Mouse (Mus musculus) kidney, postnatal 36 days (tissue): ENCODE data around the gene Sumo1.

ENCODE experiments used
- DNase-seq, 2 experiments: peaks; one replicate each; pipeline ENCODE4 v3.0.0; 2021 to 2022; ENCODE audit warnings: mixed read lengths in 2 of 2

Sumo1 gene

DNA sequence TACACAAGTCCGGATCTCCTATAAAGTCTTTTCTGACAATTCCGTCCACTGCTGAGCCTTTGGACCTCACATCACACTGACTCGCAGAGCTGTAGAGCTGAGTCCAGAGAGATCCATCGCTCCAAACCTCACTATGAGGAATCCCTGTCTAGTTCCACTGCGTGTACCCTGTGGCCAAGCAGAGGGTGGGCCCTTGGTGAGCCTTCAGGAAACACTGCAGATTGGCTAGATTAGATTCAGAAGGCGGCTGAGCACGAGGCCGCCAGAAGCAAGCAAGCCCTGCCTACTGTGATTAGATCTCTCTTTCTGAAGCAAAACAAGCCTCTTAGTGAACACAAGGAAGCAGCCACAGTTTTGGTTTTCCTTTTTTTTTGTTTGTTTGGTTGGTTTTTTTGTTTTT, 126.7 kb downstream of the Sumo1 start:
- no peak for DNase-seq

DNA sequence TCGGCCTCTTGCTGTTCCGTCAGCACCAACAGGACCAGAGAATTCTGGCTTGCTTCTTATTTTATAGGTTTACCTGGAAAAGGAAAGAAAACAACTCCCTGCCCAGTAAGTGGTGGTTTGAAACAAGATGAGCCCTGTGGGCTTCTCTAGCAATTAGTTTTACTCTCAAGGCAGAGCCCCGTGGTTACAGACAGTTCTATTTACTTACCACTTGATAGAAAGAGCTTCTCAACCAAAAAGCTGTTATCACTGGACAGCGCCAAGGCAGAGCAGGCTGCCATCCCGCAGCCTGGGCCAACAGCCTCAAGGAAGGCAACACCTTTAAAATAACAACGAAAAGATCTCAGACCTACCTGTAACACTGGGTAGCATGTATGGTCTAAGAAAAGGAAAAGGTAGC, 128.4 kb downstream of the Sumo1 start:
- DNase-seq, result no peak

DNA sequence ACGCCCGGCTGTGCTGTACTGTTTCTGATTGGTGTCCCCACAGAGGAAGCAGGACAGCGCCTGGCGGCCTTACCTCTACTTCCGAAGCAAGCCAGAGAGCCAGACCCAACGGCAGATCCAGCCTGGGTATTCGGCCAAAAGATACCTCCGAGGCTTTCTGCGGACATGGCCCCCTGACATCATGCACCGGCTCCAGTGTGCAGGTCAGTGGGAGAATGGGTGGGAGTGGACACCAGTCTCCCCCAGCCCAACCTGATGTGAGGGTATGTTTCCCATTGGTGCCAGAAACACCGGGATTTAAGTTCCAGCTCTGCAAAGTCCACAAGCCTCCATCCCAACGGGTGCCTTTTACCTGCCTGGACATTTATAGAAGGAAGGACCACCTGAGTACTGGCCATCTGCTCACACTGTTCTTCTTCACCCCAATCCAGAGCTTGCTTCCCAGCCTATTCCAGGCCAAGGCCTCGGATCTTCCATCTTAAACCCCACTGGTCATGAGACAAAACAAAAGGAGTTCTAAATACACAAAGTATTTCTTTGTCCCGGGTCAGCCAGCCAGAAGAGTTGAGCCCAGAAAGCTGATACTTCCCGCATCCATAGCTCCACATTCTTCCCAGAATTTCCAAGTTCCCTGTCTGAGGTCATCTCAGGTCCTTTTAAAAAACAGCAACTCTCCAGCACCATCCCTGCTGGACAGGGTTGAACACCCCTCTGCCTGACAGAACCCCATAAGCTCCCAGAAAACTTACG, 129.2 kb downstream of the Sumo1 start:
- DNase-seq, result no peak

DNA sequence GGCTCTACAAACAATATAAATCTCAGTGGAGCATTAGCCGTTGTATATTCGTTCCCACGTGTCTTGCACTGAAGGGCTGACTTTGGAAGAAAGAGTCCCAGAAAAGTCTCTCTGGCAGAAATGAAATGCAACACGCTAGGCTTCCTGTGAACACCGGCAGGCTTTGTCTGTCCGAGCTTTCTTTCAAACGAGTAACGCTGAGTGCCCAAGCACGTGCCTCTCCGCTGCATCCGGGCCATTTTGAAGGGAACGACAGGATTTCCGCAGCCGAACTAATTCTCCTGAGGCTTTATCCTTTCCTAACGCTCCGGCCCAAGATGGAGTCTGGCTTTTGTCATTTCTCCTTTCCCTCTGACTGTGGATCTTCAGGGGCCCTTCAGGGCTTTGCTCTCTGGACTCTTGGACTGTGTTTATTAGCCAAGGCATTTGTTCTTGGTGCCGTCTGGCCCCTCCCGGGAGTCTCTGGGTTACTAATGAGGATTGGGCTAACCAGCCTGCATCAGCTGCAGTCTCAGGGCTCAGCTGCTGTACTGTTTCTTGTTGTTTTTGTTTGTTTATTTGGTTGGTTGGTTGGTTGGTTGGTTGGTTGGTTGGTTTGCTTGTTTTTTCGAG, 130.0 kb downstream of the Sumo1 start:
- DNase-seq, result peak in 1 of 2 experiments; percentile 7

DNA sequence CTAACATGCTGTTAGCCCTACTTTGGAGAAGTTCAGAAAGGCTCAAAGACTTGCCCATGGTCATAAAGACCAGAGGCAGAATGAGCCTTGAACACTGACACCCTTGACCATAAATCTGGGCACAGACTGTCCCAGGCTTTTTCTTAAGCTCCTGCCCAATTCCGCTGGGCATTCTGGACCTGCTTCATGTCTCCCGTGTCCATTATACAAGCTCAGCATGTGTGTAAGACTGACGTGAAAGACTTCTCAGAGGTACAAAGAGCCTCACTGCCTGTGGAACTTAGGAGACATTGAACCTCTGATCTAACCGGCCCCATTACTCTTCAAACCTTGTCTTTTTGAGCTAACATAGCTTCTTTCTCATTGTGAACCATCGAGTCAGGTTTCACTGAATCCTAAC, 132.3 kb downstream of the Sumo1 start:
- DNase-seq, result no peak
